Mouse (Mus musculus): ENCODE results near the gene Gm20489.

Gene Gm20489

DNA sequence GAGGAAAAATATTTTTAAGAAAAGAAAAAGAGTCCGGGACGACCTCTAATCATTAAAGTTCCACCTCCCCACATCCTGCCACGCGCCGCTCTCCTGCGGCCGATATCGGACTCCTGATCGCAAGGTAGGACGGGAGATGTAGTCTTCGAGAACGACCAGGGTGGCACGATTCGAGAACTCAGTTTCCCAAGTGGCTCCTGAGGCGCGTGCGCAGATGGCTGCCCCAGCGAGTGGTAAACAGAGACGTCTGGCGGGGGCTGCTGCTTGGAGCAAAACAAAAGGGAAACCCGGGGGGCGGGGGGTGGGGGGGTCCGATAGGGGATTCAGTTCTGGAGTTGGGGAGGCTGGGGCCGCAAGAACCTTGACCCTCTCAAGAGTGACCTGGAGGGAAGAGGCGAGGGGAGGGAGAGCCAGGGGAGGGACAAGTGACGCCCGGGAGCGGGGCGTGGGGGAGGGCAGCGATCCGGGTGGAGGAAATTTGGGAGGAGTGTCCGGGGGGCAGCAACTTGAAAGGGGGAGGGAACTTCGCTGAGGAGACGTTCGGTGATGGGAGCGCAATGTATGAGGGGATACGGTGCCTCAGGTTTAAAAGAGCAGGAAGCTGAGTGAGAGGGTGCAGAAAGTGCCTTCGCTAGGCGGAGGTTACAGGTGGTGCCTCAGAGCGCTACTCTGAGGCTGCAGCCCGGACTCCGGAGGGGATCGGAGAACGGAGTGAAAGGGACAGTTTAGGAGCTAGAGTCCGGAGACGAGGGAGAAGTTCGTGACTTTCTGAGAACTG is 14.7 kb downstream of the Gm20489 start, which contains the start of gene Foxo4:
Gene Foxo4 (plus strand): TSS at position 577 of the 778 bp plus-strand sequence.
- TF ChIP-seq POU5F1 (IDR thresholded peaks at IDR 0.05; ENCODE audit: borderline replicate concordance, low read length) (no peak), NANOG (IDR thresholded peaks at IDR 0.05; ENCODE audit: borderline replicate concordance, low read length) (no peak), CTCF (conservative IDR thresholded peaks at IDR 0.05; ENCODE audit: low read length) (no peak)
- Histone ChIP-seq H3K36me3 (ENCODE audit: insufficient read depth, low read length) (peaks cover 12% of the 10 kb centered on the region), H3K27me3 (ENCODE audit: insufficient read depth, low read length) (peaks cover 3% of the 10 kb centered on the region; the same call in 1 of the 2 replicates)

DNA sequence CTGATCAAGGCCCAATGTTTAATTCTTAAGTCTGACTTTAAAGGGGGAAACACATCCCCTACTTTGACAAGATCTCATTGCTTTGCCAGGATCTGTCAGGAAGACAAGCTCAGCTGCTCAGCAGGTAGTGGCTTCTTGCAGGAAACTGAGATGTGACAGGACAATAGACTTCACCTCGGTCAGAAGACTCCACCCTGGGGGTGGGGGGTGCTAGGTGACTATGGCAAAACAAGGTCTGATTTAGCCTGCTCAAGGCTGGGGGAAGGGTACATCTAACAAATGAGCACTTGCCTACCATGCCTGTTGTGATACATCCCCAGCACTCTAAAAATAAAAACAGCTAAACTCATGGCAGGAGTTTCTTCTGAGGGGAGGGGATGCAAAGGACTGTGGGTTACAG is 23.8 kb downstream of the Gm20489 start:
- TF ChIP-seq NANOG (IDR thresholded peaks at IDR 0.05; ENCODE audit: borderline replicate concordance, low read length) (no peak), CTCF (conservative IDR thresholded peaks at IDR 0.05; ENCODE audit: low read length) (no peak), POU5F1 (IDR thresholded peaks at IDR 0.05; ENCODE audit: borderline replicate concordance, low read length) (no peak)
- H3K4me3 ChIP-seq (replicated peaks; ENCODE audit: low read length): no peak overlapping the region
- H3K27me3 ChIP-seq (ENCODE audit: insufficient read depth, low read length): no peaks in the 10 kb centered on the region
- H3K36me3 ChIP-seq (ENCODE audit: insufficient read depth, low read length): no peaks in the 10 kb centered on the region
- H3K4me1 ChIP-seq (replicated peaks; ENCODE audit: low read depth, low read length): peaks cover 17% of the 10 kb centered on the region
- H3K9me3 ChIP-seq (ENCODE audit: low read length): no peaks in the 10 kb centered on the region

More for the DNA sequence above, 14.7 kb downstream of the Gm20489 start, which contains the start of gene Foxo4:
- no peaks in the 10 kb centered on the region for H3K9me3 ChIP-seq (ENCODE audit: low read length)
- H3K4me1 ChIP-seq (replicated peaks; ENCODE audit: low read depth, low read length): peaks cover 37% of the 10 kb centered on the region
- H3K4me3 ChIP-seq (replicated peaks; ENCODE audit: low read length): peak within 1 kb of the TSS; percentile 83

DNA sequence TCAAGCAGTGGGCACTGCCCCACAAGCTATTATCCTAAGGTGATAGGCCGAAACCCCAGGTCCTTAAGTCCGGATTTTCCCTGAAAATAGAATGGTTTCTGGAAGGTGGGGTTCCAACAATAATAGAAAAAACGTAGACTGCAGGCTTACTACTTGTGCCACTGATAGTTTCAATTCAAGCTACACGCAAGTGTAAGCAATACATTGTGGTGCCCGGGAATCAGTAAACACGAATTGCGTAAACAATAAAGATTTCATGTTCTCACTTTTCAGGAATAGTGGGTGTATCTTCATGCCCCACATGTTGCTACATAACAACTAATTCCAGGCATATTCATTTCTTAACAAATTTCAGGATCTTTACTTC is 46.0 kb downstream of the Gm20489 start:
- TF ChIP-seq CTCF (conservative IDR thresholded peaks at IDR 0.05; ENCODE audit: low read length): no peak
- TF ChIP-seq NANOG (IDR thresholded peaks at IDR 0.05; ENCODE audit: borderline replicate concordance, low read length): no peak
- TF ChIP-seq POU5F1 (IDR thresholded peaks at IDR 0.05; ENCODE audit: borderline replicate concordance, low read length): no peak
- Histone ChIP-seq H3K36me3 (ENCODE audit: insufficient read depth, low read length) (peaks cover 10% of the 10 kb centered on the region), H3K4me1 (replicated peaks; ENCODE audit: low read depth, low read length) (peaks cover 15% of the 10 kb centered on the region), H3K9me3 (ENCODE audit: low read length) (no peaks in the 10 kb centered on the region), H3K4me3 (replicated peaks; ENCODE audit: low read length) (peak overlapping the region; percentile 64), H3K27me3 (ENCODE audit: insufficient read depth, low read length) (no peaks in the 10 kb centered on the region)

DNA sequence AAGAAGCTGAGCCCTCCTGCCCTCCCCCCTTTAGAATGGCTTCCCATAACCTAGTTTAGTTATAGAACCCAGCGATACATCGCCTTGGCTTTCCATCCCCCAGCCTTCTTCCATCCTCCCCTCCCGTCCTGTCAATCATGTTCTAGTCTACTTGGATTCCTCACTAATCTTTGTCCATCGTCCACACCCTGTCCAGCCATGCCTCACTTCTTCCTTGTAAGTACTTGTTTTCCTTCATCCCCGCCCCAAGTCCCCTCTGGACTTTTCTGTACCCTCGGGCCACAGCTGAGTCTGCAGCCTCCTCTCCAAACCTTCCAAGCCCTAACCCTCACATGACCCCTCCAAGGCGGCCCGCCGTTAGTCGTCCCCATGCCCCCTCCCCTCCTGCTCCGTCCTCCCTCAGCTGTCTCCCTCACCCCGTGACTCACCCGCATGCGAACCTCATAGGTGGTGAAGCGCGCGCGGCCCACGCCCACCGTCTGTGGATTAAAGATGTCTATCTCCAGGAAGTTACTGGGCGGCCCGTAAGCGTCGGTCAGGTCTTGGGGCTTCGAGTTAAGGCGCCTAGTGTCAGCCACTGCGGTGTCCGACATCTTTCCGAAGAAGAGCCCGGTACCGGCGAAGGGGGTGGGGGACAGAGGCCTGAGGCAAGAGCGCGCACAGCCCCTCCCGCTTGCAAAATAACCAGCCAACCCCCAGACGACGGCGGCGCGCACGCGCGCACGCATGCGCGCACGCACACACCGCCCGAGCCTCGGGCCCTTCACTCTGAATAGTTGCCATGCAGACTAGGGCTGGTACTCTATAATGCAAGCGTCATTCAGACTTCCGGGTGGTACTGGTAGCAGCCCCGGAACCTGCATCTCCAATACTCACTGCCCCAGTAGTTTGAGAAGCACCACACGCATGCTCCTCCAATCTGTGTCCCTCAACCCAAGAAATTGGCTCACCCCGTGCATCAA is 46.7 kb downstream of the Gm20489 start, which contains the start of gene Snx12:
Gene Snx12 (minus strand): TSS at position 730 of the 962 bp plus-strand sequence.
- peaks cover 15% of the 10 kb centered on the region for H3K4me1 ChIP-seq (replicated peaks; ENCODE audit: low read depth, low read length)

More for the DNA sequence above, 46.7 kb downstream of the Gm20489 start, which contains the start of gene Snx12:
- no peak for TF ChIP-seq CTCF (conservative IDR thresholded peaks at IDR 0.05; ENCODE audit: low read length)
- TF ChIP-seq POU5F1 (IDR thresholded peaks at IDR 0.05; ENCODE audit: borderline replicate concordance, low read length): no peak
- TF ChIP-seq NANOG (IDR thresholded peaks at IDR 0.05; ENCODE audit: borderline replicate concordance, low read length): no peak
- Histone ChIP-seq H3K36me3 (ENCODE audit: insufficient read depth, low read length) (peaks cover 10% of the 10 kb centered on the region), H3K4me3 (replicated peaks; ENCODE audit: low read length) (peak within 1 kb of the TSS; percentile 81), H3K9me3 (ENCODE audit: low read length) (no peaks in the 10 kb centered on the region), H3K27me3 (ENCODE audit: insufficient read depth, low read length) (no peaks in the 10 kb centered on the region)
